In the genomic region with DNA sequence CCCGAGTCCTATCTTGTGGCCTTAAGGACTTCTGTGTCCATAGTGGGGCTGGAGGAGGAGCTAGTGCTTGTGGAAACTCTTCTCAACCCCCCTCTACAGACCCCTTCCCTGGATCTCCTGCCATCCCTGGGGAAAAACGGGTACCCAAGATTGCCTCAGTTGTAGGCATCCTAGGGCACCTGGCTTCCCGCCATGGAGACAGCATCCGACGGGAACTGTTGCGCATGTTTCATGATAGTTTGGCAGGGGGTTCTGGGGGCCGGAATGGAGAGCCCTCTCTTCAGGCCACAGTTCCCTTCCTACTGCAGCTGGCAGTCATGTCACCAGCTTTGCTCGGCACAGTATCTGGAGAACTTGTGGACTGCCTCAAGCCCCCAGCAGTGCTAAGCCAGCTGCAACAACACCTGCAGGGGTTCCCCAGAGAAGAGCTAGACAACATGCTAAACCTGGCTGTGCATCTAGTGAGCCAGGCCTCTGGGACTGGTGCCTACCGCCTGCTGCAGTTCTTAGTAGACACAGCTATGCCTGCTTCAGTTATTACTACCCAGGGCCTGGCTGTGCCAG, we compare ENCODE assay signal across 1 mouse cellular context.
TF ChIP-seq lines count a peak whose summit lies in the region.

No protein-coding gene starts in this region.

TF ChIP-seq in CH12.LX, 34 proteins besides CTCF, POLR2A, EP300 and RAD21:
- TF ChIP-seq MAZ (IDR thresholded peaks at IDR 0.05; ENCODE audit: low read depth, low read length) (no peak), ZC3H11A (IDR thresholded peaks at IDR 0.05; ENCODE audit: low read depth, low read length) (no peak), E2F4 (IDR thresholded peaks at IDR 0.05; ENCODE audit: insufficient replicate concordance, low read depth, low read length) (no peak), MXI1 (IDR thresholded peaks at IDR 0.05; ENCODE audit: low read depth, low read length) (no peak), NELFE (IDR thresholded peaks at IDR 0.05; ENCODE audit: low read depth, low read length) (no peak), ELF1 (IDR thresholded peaks at IDR 0.05; ENCODE audit: low read depth, low read length) (no peak), ZMIZ1 (IDR thresholded peaks at IDR 0.05; ENCODE audit: low read depth, low read length) (no peak), JUN (IDR thresholded peaks at IDR 0.05; ENCODE audit: insufficient read depth, low read depth, low read length) (no peak), MYC (IDR thresholded peaks at IDR 0.05; ENCODE audit: low read depth, low read length) (no peak)
